Mouse (Mus musculus) cerebellum, adult 2 months (tissue): ENCODE data around the gene Aldh16a1.

Source experiments
- CTCF ChIP-seq: fragments of 200-500 bp; IDR thresholded peaks from 2 replicates; pipeline ENCODE4 v1.5.1; 2011; ENCODE audit warnings: low read depth, mild to moderate bottlenecking, control low read depth, low read length, moderate library complexity, borderline replicate concordance; ENCODE audit not compliant: insufficient read depth
- POLR2A ChIP-seq: fragments of 200-500 bp; IDR thresholded peaks from 2 replicates; pipeline ENCODE4 v1.6.1; 2011; ENCODE audit warnings: low read length, control low read depth, borderline replicate concordance; ENCODE audit not compliant: insufficient read depth

- TF ChIP-seq CTCF (no peak), POLR2A (no peak)
Measured at GRCm38 (mm10) chr7:45157459-45157858, 3.1 kb upstream of the Aldh16a1 start.
